Mouse (Mus musculus) megakaryocyte, embryonic 14.5 days (primary cell): ENCODE measurements around the gene Kat6b. TPM values are rescaled to one million over a fixed set of nuclear protein-coding genes. Genes with fewer than 3 reads are reported as not detected.

Experiments used
- H3K27me3 ChIP-seq: replicated peaks from 2 replicates; pipeline ENCODE3; 2012; ENCODE audit warnings: inconsistent platforms
- H3K36me3 ChIP-seq: replicated peaks from 2 replicates; pipeline ENCODE3; 2012; ENCODE audit warnings: low read length, inconsistent platforms, mixed read lengths
- H3K4me1 ChIP-seq: 2 replicates; pipeline ENCODE4 v1.6.1; 2012; ENCODE audit warnings: inconsistent platforms
- H3K4me3 ChIP-seq: replicated peaks from 2 replicates; pipeline ENCODE3; 2012; ENCODE audit warnings: moderate library complexity, mild to moderate bottlenecking, inconsistent platforms
- H3K9me3 ChIP-seq: 2 replicates; pipeline ENCODE4 v1.6.1; 2012; ENCODE audit warnings: inconsistent platforms
- FLI1 ChIP-seq: IDR thresholded peaks from 2 replicates; pipeline ENCODE4 v1.6.1; 2012; ENCODE audit warnings: low read length, inconsistent platforms, mixed read lengths
- GATA1 ChIP-seq: IDR thresholded peaks from 3 replicates; pipeline ENCODE4 v1.6.1; 2012; ENCODE audit warnings: mixed read lengths, low read length, inconsistent platforms, borderline replicate concordance
- polyA plus RNA-seq: library from polyadenylated mRNA; stranded (reverse); fragments of >175 nt; gene quantifications from 2 replicates; pipeline ENCODE4 v1.2.3, GENCODE M21; 2012; ENCODE audit warnings: low replicate concordance; ENCODE audit not compliant: insufficient read depth

Gene Kat6b
- polyA plus RNA-seq, 1 experiment: 0.84 TPM

DNA sequence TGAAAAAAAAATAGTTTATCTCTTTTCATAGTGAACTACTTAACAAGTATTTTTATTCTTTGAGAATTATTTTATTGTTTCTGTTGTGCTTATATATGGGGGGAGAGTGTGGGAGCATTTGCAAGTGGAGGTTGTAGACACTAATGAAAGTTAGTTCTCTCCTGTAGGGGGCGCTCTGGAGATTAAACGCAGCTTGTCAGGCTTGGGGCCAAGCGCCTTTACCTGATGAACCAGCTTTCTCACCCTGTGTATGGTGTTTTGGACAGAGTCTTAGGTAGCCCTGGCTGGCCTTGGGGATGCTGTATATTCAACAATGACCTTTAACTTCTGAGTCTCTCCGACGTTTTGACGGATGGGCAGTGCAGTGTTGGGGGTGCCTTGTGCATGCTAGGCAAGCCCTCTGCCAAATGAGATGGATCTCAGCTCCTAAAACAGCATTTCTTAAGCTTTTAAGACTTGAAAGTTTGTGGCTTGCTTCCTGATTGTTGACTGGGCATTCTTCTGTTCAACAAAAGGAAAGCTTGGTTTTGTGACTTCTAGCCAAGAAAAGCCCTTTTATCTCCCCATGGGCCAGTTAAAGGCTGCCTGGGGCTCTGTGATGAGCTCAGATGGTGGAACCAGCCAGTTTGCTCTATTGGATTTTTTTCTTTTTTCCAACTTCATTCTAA is 103.4 kb downstream of the Kat6b start:
- no peaks in the 10 kb centered on the region for H3K36me3 ChIP-seq
- peaks cover 21% of the 10 kb centered on the region for H3K4me1 ChIP-seq
- TF ChIP-seq GATA1 (no peak), FLI1 (no peak)
- no peaks in the 10 kb centered on the region for H3K27me3 ChIP-seq
- no peaks in the 10 kb centered on the region for H3K9me3 ChIP-seq
- H3K4me3 ChIP-seq: no peak overlapping the region

DNA sequence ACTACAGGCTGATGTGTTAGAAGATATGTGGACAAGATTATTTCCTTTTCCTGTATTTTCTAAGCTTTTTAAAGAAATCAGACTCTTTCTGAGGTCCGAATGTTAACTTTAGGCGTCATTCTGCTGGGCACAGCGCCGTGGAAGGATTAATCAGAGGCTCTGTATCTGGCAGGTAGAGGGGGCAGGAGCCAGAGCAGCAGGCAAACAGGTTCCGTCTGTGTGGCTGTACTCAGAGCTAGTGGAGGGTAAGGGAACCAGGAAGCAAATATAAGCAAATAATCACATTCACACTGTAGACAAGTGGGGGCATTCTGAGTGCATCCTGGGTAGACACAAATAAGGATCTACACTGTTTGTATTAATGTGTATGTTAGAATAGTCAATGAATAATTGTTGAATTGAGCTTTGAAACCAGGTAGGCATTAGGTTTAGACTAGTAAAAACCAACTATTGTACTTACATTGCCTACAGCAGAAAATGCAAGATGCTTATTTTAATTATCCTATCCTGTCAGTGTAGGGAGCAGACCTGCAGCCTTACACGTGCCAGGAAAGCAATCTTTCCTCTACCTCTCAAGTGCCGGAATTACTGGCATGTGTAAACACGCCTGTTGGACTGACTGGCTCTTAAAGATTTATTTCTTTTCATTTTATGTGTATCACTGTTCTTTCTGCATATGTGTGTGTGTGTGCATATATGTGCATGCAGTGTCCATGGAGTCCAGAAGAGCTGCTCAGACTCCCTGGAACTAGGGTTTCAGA is 104.4 kb downstream of the Kat6b start:
- no peak for TF ChIP-seq GATA1
- no peak for TF ChIP-seq FLI1
- Histone ChIP-seq H3K36me3 (no peaks in the 10 kb centered on the region), H3K27me3 (no peaks in the 10 kb centered on the region), H3K9me3 (no peaks in the 10 kb centered on the region), H3K4me3 (no peak overlapping the region), H3K4me1 (peaks cover 29% of the 10 kb centered on the region)

DNA sequence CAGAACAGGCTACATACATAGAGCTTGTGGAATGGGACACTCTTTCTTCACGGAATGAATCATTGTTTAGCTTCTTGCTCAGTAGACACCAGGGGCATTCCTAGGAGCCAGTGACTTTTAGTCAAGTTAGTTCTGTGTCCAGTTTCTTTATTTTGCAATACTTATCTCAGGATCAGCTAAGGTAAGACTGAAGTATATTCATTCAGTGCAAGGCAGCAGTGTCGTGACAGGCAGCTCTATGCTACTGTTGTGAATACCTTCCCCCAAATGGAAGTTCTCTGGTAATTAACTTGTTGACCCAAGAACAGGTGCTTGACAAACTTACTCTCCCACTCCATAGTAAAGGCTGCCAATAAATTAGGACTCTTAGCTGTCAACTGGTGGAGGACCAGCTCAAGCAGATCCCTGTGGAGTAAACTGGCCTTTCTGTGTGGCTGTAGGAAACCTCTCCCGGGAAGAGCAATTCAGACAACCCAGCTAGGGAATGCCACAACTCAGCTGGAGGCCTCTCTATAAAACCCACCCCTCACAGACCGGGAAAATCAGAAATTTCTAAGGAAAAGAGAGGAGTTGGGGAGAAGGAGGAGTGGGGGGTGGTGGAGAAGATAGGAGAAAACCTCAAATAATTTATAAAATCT is 105.4 kb downstream of the Kat6b start:
- no peaks in the 10 kb centered on the region for H3K36me3 ChIP-seq
- H3K27me3 ChIP-seq: no peaks in the 10 kb centered on the region
- H3K4me1 ChIP-seq: peaks cover 30% of the 10 kb centered on the region
- TF ChIP-seq FLI1 (no peak), GATA1 (no peak)
- H3K9me3 ChIP-seq: no peaks in the 10 kb centered on the region
- H3K4me3 ChIP-seq: no peak overlapping the region

DNA sequence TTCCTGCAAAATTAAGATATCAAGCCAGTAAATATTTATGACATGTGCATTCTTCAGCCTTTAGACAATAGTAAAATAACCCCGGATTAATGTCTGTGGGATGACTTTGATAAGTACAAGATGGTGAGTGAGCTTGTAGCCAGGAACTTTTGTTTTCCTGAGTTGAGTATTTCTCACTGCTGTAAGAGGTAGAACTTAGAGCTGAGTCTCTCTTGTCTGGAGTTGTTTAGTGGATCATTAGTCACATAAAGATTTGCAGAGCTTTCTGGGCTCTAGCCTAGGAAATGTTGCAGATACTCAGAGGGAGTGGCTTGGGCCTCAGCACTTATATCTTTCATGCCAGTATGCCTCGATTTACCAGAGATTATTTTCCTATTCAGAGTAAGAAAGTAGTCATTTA is 106.7 kb downstream of the Kat6b start:
- TF ChIP-seq FLI1 (no peak), GATA1 (no peak)

DNA sequence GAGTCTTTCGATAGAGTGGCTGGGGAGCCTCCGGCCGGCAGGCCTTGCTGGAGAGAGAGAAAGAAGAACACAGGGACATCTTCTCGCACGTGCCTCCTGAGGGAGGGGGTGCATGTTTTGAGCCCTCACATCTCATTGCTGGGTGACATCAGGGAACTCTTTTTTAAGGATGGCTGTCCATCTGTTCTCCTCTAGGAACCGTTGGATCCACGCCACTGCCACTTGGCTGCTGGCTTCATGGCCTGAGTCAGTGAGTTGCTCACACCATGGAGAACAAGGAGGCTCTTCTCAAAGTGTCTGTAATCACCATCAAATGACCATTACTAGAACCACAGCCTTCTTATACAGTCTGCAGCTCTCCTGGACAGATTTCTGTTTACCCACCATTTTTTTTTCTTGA is 108.4 kb downstream of the Kat6b start:
- peaks cover 22% of the 10 kb centered on the region for H3K4me1 ChIP-seq

More for the DNA sequence above, 106.7 kb downstream of the Kat6b start:
- no peaks in the 10 kb centered on the region for H3K27me3 ChIP-seq
- peaks cover 3% of the 10 kb centered on the region; the same call in 1 of the 2 replicates for H3K9me3 ChIP-seq
- peaks cover 30% of the 10 kb centered on the region for H3K4me1 ChIP-seq
- no peak overlapping the region for H3K4me3 ChIP-seq
- H3K36me3 ChIP-seq: peaks cover 5% of the 10 kb centered on the region

DNA sequence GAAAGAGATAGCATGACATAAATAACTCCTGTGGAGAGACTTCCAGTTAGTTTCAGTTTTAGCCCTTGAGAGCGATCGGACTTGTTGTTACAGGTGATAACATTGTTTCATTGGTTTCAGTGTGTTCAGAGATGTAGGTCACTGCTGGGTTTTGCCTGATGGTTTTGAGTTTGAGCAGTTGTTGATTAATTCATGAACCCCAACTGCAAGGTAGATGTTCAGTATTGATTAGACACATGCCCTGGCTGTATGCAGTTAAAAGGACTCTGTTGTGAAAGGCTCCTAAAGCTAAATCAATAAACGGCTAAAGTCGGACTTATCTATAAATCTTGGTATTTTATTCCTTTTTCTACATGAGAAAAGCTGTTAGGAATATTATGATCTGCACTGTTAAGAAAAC is 109.0 kb downstream of the Kat6b start:
- no peak for TF ChIP-seq GATA1
- TF ChIP-seq FLI1: no peak
- Histone ChIP-seq H3K4me1 (peaks cover 16% of the 10 kb centered on the region), H3K9me3 (peaks cover 3% of the 10 kb centered on the region; the same call in 1 of the 2 replicates)

More for the DNA sequence above, 108.4 kb downstream of the Kat6b start:
- no peak for TF ChIP-seq GATA1
- no peak for TF ChIP-seq FLI1
- H3K9me3 ChIP-seq: peaks cover 3% of the 10 kb centered on the region; the same call in 1 of the 2 replicates
- peaks cover 5% of the 10 kb centered on the region for H3K36me3 ChIP-seq
- no peak overlapping the region for H3K4me3 ChIP-seq
- H3K27me3 ChIP-seq: no peaks in the 10 kb centered on the region

DNA sequence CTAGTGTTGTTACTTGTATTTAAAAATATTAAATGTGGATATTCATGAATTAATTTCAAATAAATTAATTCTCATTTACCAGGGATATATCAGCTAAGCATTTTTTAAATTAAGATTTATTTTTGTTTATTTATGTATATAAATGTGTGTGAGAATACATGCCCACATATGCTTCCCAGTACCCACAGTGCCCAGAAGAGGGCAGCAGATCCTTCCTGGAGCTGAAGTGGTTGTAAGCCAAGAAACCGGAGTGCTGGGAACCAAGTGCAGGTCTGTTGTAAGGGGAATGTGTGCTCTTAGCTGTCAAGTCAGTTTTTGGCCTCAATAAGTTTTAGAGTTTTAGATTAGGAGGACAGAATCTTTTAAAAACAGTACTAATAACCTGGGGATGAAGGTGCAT is 110.9 kb downstream of the Kat6b start:
- Histone ChIP-seq H3K9me3 (peaks cover 3% of the 10 kb centered on the region; the same call in 1 of the 2 replicates), H3K27me3 (no peaks in the 10 kb centered on the region), H3K4me3 (no peak overlapping the region), H3K36me3 (peaks cover 5% of the 10 kb centered on the region), H3K4me1 (peaks cover 13% of the 10 kb centered on the region)
- TF ChIP-seq GATA1 (no peak), FLI1 (no peak)

More for the DNA sequence above, 109.0 kb downstream of the Kat6b start:
- Histone ChIP-seq H3K27me3 (no peaks in the 10 kb centered on the region), H3K4me3 (no peak overlapping the region), H3K36me3 (peaks cover 5% of the 10 kb centered on the region)

DNA sequence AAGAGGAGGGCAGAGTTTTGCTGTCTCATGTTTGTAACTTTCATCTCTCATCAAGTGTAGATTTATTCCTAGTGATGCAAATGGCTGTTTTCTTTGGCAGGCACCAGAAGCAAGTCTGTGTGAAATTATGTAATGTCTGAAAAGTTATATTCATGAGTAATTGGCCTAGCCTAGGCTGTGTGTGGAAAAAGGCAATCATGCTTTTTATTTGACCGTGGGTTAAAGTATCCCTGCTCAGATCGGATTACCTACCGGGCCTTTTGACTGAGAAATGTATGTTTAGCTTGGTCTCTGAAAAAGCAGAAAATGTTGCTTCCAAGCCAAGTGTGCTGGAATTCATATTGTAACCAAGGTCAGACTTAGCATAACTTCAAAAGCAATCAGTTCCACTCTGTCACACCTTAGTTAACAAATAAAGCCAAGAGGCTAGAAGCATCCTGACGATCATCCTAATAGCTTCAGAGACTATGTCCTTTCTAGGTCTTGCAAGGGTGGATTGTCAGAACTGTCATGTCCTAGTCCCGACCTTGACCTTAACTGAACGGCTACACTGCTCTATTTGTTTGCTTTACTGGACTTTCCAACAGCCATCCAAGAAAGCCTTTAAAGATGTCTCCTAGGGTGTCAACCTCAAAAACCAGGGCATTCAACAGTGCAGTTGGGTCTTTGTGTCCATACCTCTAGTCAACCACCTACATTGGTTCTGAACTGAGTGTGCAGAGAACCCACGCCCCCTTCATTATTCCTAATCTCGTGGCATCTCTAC is 111.9 kb downstream of the Kat6b start:
- H3K27me3 ChIP-seq: no peaks in the 10 kb centered on the region
- H3K4me3 ChIP-seq: no peak overlapping the region
- no peak for TF ChIP-seq GATA1
- no peak for TF ChIP-seq FLI1
- peaks cover 3% of the 10 kb centered on the region; the same call in 1 of the 2 replicates for H3K9me3 ChIP-seq
- peaks cover 13% of the 10 kb centered on the region for H3K4me1 ChIP-seq
- H3K36me3 ChIP-seq: peaks cover 5% of the 10 kb centered on the region

DNA sequence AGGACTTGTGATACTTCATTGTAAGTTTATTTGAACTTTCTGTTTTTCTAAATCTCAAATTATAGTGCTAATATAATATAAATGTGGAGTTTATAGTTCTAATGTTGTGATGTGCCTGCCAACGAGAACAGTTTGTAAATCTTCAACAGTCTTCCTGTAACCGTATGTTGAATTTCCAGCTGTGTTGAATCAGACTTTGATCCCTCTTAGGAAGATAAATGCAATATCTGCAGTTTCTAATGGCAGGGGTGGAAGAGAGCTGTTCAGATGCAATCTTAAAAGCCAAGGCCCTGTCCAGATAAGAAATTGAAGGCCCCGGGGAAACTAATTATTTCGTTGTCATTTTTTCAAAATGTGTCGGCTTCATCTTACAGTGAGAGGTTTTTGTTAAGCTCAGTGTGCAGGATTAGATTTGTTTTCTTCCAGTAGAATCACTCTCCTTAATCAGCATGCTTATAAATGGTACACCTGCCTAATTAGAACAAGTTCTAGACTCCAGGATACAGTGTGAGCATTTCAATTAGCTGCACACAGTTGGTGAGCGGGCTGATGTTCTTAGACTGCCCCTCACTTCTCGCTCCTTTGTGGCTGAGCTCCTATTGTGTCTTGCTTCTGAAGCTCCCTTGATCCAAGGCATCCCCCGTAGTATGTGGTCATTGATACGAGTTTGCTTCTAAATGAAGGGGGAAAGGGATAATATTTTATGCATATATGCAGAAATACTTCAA is 118.4 kb downstream of the Kat6b start:
- H3K9me3 ChIP-seq: no peaks in the 10 kb centered on the region
- peaks cover 2% of the 10 kb centered on the region for H3K27me3 ChIP-seq
- no peak overlapping the region for H3K4me3 ChIP-seq
- peaks cover 32% of the 10 kb centered on the region for H3K4me1 ChIP-seq
- TF ChIP-seq GATA1: no peak
- no peak for TF ChIP-seq FLI1
- no peaks in the 10 kb centered on the region for H3K36me3 ChIP-seq
